Mouse (Mus musculus): ENCODE measurements at regions not wholly inside any gene's neighbourhood (a gene's known extent, or its start where the extent isn't known, plus 50 kb on each side); places are given as distances from the start of the nearest gene placed in this dataset.

GRCm38 (mm10) chr15:72322127-72322526, 1512.2 kb upstream of the Gm6569 start:
- no peak for DNase-seq

DNA sequence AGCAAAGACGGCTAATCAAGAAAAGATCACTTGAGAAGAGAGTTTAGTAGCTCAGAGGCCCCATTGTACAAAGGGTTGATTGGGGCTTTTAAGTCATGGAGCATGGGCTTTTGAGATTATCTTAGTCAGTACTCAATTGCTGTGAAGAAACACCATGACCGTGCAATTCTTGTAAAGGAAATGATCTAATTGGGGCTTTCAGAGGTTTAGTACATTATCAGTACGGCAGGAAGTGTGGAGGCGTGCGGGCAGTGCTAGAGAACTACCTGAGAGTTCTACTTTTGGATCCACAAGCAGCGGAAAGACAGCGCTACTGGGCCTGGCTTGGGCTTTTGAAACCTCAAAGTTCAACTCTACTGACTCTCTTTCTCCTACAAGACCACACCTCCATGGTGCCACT, 1511.2 kb upstream of the Gm6569 start:
- DNase-seq = no peak

DNA sequence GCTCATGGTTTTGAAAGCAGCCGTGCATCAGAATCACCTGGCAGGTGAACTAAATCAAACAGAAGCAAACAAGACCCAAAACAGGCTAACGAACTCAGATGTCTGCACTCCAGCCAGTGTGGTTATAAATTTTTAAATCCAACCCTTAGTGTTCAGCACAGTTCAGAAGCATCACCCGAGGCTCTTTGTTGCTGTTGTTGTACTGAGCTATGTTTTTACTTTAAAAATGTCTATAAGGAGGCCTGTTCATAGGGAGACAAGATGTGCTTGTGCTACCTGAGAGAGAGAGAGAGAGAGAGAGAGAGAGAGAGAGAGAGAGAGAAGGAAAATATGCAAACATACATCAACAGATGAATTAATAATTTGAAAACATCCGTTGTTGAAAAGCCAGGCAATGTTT, 1503.1 kb upstream of the Gm6569 start:
- no peak for DNase-seq

- DNase-seq = no peak
Measured at GRCm38 (mm10) chr15:72334497-72334896, 1499.9 kb upstream of the Gm6569 start.

DNA sequence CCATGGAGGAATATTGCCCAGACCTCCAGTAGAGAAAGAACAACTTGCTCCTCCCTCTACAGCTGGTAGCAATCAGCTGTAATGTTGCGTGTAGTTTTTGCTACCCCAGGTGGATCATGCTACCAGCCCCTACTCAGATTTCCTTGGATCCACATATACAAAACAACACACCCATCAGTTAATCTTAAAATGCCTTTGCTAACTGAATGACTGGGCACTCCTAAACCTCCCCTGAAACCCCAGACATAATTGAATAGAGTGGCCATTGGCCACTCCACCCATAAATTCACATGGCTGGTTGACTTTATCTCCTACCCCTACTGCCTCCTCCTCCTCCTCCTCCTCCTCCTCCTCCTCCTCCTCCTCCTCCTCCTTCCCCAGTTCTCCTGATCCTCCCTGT, 1494.7 kb upstream of the Gm6569 start:
- DNase-seq = no peak

DNA sequence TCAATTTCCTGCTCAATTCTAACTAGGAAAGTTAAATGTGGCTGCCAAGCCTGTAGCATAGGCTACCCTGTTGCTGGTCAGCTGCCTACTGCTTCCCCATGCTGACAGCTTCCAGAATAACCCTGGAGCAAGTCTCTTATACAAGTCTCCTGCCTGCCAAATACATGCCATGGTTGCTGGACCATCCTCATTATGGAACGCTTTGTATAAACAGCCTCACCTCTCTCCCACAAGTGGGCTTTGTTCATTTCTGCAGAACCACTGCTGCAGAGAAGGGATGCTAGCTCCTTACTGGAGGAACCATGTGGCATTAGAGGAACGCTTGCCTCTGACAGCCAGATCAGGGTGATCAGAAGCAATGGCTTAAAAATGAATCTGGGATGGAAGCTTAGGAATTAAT, 1492.4 kb upstream of the Gm6569 start:
- DNase-seq = no peak

DNA sequence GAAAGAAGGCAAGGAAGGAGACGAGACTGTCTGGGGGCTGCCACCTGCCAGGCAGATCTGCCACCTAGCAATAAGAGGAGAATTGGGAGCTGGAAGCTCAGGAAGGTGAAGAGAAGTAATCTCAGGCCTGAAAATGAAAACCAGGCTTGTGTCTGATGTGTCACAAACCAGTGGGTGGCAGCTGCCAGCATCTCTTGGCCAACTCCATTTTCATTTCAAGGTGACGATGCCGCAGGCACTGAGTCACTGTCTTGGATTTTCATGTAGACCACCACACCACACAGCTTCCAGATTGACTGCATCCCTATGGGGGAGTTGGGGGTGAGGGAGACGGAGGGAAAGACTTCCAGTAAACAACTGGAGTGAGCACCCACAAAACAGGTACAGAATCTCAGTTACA, 1491.9 kb upstream of the Gm6569 start:
- no peak for DNase-seq

DNA sequence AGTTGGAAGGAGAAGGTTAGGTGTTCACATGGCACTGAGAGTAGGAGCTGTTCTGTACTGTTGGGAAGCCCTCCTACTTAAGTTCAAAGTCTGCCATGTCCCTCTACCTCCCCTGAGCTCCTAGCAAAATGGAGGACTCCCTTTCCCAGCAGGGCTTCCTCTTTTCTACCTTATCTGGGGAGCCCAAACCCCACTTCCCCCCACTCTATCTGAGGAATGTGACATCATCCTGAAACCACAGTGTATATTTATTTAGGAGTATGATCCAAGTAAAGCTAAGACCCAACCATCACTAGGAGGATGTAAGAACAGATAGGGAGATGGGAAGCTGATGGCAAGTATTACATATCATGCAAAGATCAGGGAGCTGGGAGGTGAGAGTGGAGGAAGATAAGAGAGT, 1490.6 kb upstream of the Gm6569 start:
- DNase-seq = no peak

- DNase-seq = no peak
Measured at GRCm38 (mm10) chr15:72353371-72353770, 1481.0 kb upstream of the Gm6569 start.

GRCm38 (mm10) chr15:72355626-72356025, 1478.7 kb upstream of the Gm6569 start:
- DNase-seq = no peak

GRCm38 (mm10) chr15:72359636-72360035, 1474.7 kb upstream of the Gm6569 start:
- no peak for DNase-seq

- no peak for DNase-seq
Measured at GRCm38 (mm10) chr15:72360049-72360448, 1474.3 kb upstream of the Gm6569 start.

- DNase-seq = no peak
Measured at GRCm38 (mm10) chr15:72360463-72361030, 1473.8 kb upstream of the Gm6569 start.

GRCm38 (mm10) chr15:72373041-72373440, 1461.3 kb upstream of the Gm6569 start:
- no peak for DNase-seq

DNA sequence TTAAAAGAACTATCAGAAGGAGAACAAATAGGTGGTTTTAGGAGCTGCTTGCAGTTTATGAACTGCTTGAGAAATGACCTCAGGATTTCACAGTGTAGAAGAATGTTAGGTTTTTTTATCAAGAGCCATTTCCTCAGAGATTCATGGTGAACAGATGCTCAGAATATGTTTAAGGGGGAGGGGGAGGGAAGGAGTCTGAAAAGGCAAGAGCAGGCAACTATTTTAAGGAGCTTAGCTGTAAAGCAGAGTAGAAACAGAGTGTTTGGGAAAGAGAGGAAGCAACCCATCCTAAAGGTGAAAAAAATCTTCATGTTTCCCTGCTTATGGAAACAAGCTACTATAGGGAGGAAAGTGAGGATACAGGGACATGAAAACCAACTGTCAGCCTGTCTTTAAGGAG, 1457.2 kb upstream of the Gm6569 start:
- no peak for DNase-seq

DNA sequence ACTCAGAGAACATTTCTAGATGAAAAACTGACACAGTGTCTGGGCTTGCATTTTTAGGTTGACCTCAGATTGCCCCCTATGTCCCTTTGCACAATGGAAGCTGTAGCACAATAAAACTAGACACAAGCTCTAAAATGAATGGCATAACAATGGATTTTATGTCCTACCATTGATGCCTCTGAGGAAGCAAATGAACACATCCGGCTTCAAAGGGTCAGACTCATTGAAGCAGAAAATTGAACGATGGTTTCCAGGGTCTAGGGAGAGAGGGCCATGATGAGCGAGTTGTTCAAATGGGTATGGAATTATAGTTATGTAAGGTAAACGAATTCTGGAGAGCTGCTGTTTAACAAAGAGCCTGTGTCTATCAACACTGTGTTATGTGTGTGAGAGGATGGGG, 1455.1 kb upstream of the Gm6569 start:
- no peak for DNase-seq

GRCm38 (mm10) chr15:72381164-72381563, 1453.2 kb upstream of the Gm6569 start:
- no peak for DNase-seq

- DNase-seq = no peak
Measured at GRCm38 (mm10) chr15:72381744-72382143, 1452.6 kb upstream of the Gm6569 start.

GRCm38 (mm10) chr15:72382521-72382920, 1451.8 kb upstream of the Gm6569 start:
- no peak for DNase-seq

DNA sequence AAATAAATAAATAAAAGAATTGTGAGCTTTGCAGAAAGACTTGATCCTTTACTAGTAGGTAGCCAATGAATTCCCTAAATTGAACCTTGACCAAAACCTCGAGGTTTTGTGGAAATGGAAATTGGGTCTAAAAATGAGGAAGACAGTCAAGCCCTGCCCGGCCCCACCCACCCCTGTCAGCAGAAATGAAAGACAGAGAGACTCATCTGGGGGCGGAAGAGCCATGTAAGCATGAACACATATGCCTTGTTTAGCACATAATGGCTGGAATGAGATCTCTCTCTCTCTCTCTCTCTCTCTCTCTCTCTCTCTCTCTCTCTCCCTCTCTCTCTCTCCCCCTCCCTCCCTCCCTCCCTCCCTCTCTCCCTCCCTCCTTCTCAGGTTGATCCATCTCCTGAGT, 1451.3 kb upstream of the Gm6569 start:
- no peak for DNase-seq

DNA sequence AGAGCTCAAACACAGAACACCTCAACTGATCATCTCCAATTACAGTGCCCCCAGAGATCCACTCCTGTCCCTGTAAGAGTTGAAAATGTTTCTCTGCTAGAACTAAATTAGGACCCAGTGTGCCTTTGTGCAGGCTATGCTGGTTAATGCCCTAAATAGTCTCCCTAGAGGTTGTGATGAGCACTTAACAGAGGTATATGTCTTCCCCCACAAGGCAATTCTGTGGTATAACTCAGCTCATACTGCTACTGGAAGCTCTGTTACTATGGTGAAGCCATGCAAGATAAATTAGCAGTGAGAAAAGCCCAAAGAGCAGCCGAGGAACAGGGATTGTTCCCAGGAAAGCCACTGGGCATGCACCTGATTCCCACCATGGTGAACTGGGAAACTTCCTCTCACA, 1450.9 kb upstream of the Gm6569 start:
- no peak for DNase-seq

GRCm38 (mm10) chr15:72393226-72393625, 1441.1 kb upstream of the Gm6569 start:
- DNase-seq = no peak

DNA sequence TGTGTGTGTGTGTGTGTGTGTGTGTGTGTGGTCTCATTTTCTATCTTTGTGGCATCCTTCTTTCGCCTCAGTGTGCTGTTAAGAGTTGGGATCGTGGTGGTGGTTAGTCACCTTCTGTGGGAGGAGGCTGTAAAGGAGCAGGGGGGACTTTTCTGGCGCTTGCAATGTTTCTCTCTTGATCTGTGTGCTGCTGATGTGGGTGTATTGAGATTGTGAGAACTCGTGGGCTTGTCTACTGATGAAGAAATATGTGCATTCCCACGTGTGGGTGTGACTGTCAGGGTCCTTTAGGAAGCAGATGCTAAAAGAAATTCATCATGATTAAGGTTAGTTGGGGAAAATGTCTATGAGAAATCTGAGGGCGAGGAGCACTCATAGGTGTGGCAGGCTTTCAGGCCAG, 1422.4 kb upstream of the Gm6569 start:
- DNase-seq = no peak
